Mouse (Mus musculus) heart, postnatal 0 days (tissue): ENCODE data around the gene Foxp1.

Experiments used
- CTCF ChIP-seq: IDR thresholded peaks from 2 replicates; pipeline ENCODE4 v1.5.1; 2016; ENCODE audit warnings: antibody characterized with exemption, control low read depth, low read depth
- EP300 ChIP-seq: IDR thresholded peaks from 2 replicates; pipeline ENCODE4 v1.6.1; 2016; ENCODE audit warnings: antibody characterized with exemption, low read depth

GRCm38 (mm10) chr6:99265173-99265572, 257.3 kb downstream of the Foxp1 start:
- TF ChIP-seq CTCF (no peak), EP300 (no peak)
